Mouse (Mus musculus): ENCODE data around the gene Mgat4d.

DNA sequence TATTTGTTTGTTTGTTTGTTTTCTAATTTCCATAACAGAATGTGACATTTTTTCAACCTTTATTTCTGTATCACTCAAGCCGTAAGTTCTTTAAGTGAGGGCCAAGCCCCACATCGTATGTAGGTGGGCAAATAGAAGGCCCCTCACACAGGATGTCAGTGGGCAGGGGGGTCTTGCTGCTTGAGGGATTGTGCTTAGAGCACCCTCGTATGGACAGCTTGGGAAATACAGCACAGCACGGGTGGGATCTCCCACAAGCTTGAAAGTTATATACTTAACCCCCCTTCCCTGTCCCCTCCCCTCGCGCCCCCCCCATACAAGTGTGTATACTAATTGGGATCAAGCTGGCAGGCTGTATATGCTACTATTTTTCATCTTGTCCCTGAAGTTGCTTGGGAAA is 58.6 kb downstream of the Mgat4d start:
- TF ChIP-seq CTCF (IDR thresholded peaks at IDR 0.05; ENCODE audit: insufficient read depth, low read length): no peak
- no peak for TF ChIP-seq POLR2A (IDR thresholded peaks at IDR 0.05; ENCODE audit: borderline replicate concordance, extremely low read depth, low read depth, low read length)

All from lung, adult 2 months (tissue).